Mouse (Mus musculus) heart, embryonic 12.5 days (tissue): ENCODE results near the gene P2ry14. TPM values are rescaled to one million over a fixed set of nuclear protein-coding genes. Genes with fewer than 3 reads are reported as not detected.
"Not testable (repeated sequence)": the region's sequence is repeated elsewhere in the genome, so short reads cannot be mapped to it uniquely, and the experiment has no call there.

Source experiments
- ATAC-seq: fragments of 200-750 bp; cut with Nextera tagmentation; 2 replicates; pipeline ENCODE4 v1.8.0; 2017; ENCODE audit warnings: moderate TSS enrichment, moderate library complexity; ENCODE audit not compliant: insufficient number of reproducible peaks, low FRiP score
- H3K27ac ChIP-seq: fragments of 300-500 bp; sonication (generic); 2 replicates; pipeline ENCODE4 v1.5.1; 2016; ENCODE audit warnings: mild to moderate bottlenecking, moderate library complexity; ENCODE audit not compliant: poor library complexity, severe bottlenecking
- H3K27me3 ChIP-seq: fragments of 300-500 bp; sonication (generic); replicated peaks from 2 replicates; pipeline ENCODE4 v1.6.1; 2016; ENCODE audit warnings: mild to moderate bottlenecking, moderate library complexity
- H3K36me3 ChIP-seq: fragments of 300-500 bp; sonication (generic); 2 replicates; pipeline ENCODE4 v1.6.1; 2016; ENCODE audit warnings: mild to moderate bottlenecking, moderate library complexity
- H3K4me1 ChIP-seq: fragments of 300-500 bp; sonication (generic); replicated peaks from 2 replicates; pipeline ENCODE4 v1.6.1; 2016; ENCODE audit warnings: mild to moderate bottlenecking
- H3K4me2 ChIP-seq: fragments of 300-500 bp; sonication (generic); 2 replicates; pipeline ENCODE4 v1.6.1; 2016; ENCODE audit warnings: mild to moderate bottlenecking, moderate library complexity
- H3K4me3 ChIP-seq: fragments of 300-500 bp; sonication (generic); 2 replicates; pipeline ENCODE4 v1.5.1; 2016; ENCODE audit warnings: mild to moderate bottlenecking
- H3K9ac ChIP-seq: fragments of 300-500 bp; sonication (generic); 2 replicates; pipeline ENCODE4 v1.6.1; 2016; ENCODE audit warnings: mild to moderate bottlenecking, moderate library complexity
- H3K9me3 ChIP-seq: fragments of 300-500 bp; sonication (generic); replicated peaks from 2 replicates; pipeline ENCODE4 v1.6.1; 2016; ENCODE audit warnings: mild to moderate bottlenecking, moderate library complexity
- WGBS: fragments of 180-500 bp; shearing (Covaris S2); methylation state at CpG from one replicate; pipeline ENCODE4 v1.1.7; 2016; 5-methylcytosine and 5-hydroxymethylcytosine counted together
- polyA plus RNA-seq: library from polyadenylated mRNA; unstranded; fragments of >200 nt; fragmentation: Nextera tagmentation; extraction: Ambion mirVana; gene quantifications from 2 replicates; pipeline ENCODE4 v1.2.1, GENCODE M21; 2016

The P2ry14 gene
- polyA plus RNA-seq, 1 experiment from 2014 or later, result 1.1 TPM

DNA sequence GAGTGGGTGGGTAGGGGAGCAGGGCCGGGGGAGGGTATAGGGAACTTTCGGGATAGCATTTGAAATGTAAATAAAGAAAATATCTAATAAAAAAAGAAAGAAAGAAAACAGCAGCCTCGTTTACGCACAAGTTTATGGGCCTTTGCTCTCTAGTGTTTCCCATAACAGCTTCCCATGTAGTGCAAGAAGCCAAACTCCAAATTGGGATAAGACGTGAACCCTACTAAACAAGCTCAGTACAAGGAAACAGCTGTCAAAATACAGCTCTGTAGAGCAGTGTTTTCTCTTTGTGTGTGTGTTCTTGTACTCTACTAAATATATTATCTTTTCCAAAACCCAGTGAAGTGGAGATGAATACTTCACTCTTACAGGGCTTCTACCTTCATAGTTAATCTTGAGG, 8.2 kb downstream of the P2ry14 start:
- Histone ChIP-seq H3K4me2 (no peak overlapping the region), H3K27ac (no peak overlapping the region), H3K9me3 (no peaks in the 10 kb centered on the region), H3K9ac (no peak overlapping the region), H3K36me3 (no peaks in the 10 kb centered on the region), H3K4me3 (no peak overlapping the region), H3K4me1 (peaks cover 18% of the 10 kb centered on the region), H3K27me3 (no peaks in the 10 kb centered on the region)
- ATAC-seq, result no peak
- 62% methylated on average over 5 of the region's 5 CpGs for WGBS

DNA sequence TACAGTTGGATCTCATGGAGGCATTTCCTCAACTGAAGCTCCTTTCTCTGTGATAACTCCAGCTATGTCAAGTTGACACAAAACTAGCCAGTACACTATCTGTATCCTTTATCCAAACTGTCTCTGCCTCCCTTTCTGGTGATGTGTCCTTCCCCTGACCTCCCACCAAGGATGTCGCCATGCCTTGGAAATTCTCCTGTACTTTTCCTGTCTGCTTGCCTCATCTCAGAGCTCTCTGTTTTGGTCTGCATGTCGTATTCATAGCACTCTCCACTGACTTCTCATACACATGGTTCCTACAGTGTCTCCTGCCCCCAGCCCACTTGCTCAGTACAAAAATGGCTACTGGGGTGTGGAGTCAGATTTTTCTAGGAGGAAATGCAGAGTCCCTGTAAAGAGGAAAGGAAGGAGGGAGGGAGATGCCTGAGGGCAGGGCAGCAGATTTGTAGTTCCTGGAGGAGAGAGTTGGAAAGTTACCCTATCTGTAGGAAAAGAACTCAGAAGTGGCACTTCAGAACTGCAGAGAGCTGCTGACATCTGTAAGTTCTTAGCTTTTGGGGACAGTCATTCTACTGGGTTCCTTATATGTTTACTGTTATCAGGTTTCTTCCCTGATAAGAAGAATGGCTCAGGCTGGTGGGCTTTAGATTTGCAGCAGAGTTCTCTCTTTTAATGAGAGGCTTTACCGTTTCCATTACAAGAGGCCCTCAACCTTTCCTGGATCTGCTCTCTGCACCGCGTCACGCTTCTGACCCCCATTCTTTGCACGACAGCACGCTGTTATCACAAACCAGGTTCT, 11.7 kb downstream of the P2ry14 start:
- no peak for ATAC-seq
- H3K27ac ChIP-seq, result peak overlapping the region; percentile 67; the same call in 1 of the 2 replicates
- H3K4me2 ChIP-seq, result peak overlapping the region; percentile 15

DNA sequence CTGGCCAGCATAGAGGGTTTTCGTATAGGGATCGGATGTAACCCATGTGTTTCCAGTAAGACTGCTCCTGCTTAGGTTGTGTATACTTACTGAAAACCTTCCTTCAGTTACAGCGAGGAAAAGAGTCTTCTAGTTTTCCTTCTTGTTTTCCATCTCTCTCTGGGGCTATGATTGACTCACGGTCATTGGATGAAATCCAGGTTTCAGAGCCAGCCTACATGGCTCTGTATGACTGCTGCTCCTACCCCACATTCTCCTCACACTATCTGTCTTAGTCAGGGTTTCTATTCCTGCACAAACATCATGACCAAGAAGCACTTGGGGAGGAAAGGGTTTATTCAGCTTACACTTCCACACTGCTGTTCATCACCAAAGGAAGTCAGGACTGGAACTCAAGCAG, 12.5 kb downstream of the P2ry14 start:
- 78% methylated on average over 4 of the region's 4 CpGs for WGBS
- H3K27me3 ChIP-seq, ATAC-seq, H3K4me2 ChIP-seq, H3K4me3 ChIP-seq, H3K9ac ChIP-seq, H3K9me3 ChIP-seq, H3K36me3 ChIP-seq: not testable (repeated sequence)
- Histone ChIP-seq H3K27ac (peak overlapping the region; percentile 33; the same call in 1 of the 2 replicates), H3K4me1 (peaks cover 23% of the 10 kb centered on the region)

More for the DNA sequence above, 11.7 kb downstream of the P2ry14 start:
- 10% methylated on average over 8 of the region's 8 CpGs for WGBS
- H3K27me3 ChIP-seq, result no peaks in the 10 kb centered on the region
- H3K9ac ChIP-seq, result no peak overlapping the region
- no peaks in the 10 kb centered on the region for H3K9me3 ChIP-seq
- peaks cover 23% of the 10 kb centered on the region for H3K4me1 ChIP-seq
- H3K36me3 ChIP-seq, result no peaks in the 10 kb centered on the region
- H3K4me3 ChIP-seq, result no peak overlapping the region

DNA sequence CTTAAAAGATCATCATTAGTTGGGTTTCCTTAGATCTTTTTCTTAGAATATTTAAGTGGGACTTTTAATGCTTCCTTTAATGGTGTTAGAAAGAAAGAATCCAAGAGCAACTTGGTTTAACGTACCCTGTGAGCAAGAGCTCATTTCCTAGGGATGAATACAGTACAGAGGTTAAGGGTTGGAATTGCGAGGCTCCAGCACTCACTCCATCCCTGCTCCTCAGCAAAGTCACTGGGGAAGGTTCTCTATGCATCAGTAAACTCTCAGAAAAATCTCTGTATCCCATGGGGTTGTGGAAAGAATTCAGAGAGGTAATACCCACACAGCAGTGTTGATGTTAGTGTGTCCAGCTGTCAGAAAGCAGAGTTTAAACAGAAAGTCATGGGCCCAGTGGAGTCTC, 13.3 kb downstream of the P2ry14 start:
- WGBS, result 89% methylated on average over 2 of the region's 2 CpGs
- no peak for ATAC-seq

DNA sequence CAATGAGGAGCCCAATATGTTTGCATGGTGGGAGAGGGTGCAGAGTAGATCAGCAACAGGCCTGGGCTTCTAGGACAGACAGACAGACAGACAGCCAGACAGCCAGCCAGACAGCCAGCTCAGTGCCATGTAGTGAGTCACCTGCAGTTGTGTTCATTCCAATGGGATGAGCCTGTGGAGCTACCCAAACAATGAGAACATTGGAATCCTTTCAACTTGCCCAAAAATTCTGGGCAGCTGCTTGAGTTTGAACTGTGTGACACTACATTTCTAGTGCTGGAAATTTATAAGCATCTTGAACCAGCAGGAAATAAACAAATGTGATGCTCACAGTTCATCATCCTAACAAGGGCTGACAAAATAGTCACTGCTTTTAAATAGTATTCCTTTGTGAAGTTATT, 13.8 kb downstream of the P2ry14 start:
- Histone ChIP-seq H3K27ac (no peak overlapping the region), H3K9ac (no peak overlapping the region), H3K9me3 (no peaks in the 10 kb centered on the region), H3K36me3 (no peaks in the 10 kb centered on the region), H3K27me3 (no peaks in the 10 kb centered on the region), H3K4me1 (peaks cover 23% of the 10 kb centered on the region), H3K4me3 (no peak overlapping the region), H3K4me2 (no peak overlapping the region)
- no peak for ATAC-seq

More for the DNA sequence above, 13.3 kb downstream of the P2ry14 start:
- no peak overlapping the region for H3K4me2 ChIP-seq
- H3K9me3 ChIP-seq, result no peaks in the 10 kb centered on the region
- no peak overlapping the region for H3K27ac ChIP-seq
- H3K4me1 ChIP-seq, result peaks cover 23% of the 10 kb centered on the region
- H3K4me3 ChIP-seq, result no peak overlapping the region
- H3K9ac ChIP-seq, result no peak overlapping the region
- no peaks in the 10 kb centered on the region for H3K36me3 ChIP-seq
- H3K27me3 ChIP-seq, result no peaks in the 10 kb centered on the region

DNA sequence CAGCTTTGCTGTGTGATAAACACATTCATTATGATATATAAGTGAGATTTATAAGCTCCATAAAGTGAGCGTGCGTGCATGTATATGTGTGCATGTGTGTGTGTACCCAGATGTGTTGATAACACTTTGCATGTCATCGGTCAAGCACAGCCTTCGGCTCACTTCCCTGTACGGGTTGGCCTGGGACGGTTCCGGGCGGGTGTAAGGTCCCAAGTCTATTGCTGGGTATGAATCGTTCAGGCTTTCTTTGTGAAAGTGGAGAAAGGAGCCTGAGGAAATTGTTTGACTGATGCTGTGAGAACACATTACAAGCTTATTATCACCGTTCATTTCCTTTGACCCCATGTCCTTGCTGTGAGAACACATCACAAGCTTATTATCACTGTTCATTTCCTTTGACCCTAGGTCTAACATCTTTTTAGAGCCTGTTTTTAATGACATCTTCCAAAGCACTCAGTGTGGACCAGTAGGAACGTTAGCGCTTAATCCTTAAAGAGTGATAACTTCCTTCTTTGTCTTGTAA, 14.4 kb downstream of the P2ry14 start:
- H3K27me3 ChIP-seq, result no peaks in the 10 kb centered on the region
- peaks cover 23% of the 10 kb centered on the region for H3K4me1 ChIP-seq
- peak; percentile 48; the same call in 1 of the 2 replicates for ATAC-seq
- no peak overlapping the region for H3K4me2 ChIP-seq
- no peak overlapping the region for H3K9ac ChIP-seq
- H3K27ac ChIP-seq, result no peak overlapping the region
- H3K9me3 ChIP-seq, result no peaks in the 10 kb centered on the region
- 65% methylated on average over 12 of the region's 12 CpGs for WGBS
- no peak overlapping the region for H3K4me3 ChIP-seq
- H3K36me3 ChIP-seq, result no peaks in the 10 kb centered on the region

DNA sequence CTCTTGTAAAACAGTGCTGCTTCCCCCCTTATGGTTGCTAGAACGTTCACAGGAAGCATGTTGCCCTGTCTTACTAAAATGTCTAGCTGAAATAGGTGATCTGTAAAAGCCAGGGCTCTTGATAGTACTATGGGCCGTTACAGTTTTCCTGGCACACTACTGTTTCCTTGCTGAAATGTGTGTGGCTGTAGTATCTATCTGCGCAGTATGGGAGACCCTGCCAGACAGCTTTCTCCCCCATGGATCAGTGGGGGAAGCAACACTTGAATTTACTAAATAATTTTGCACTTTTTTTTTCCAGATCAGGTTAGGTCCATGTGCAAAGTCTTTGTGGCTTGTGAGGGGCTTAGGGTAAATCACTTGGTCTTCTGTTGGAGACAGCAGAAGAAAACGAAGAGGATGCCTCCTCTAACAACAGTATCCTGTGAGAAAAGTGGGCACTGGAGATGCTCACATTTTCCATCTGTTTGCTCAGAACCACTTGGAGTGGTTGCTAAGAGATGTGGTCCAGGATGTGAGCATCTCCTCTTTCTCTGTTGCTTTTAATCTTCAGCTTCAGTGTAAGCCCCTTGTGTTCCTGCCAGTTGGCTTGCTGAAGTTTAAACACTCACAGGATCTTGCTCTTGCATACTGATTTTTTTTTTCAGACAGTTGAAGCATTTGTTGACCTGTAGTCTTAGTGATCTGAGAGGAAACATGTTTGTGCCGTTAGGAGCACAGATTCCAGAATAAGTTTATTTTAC, 17.3 kb downstream of the P2ry14 start:
- 74% methylated on average over 5 of the region's 5 CpGs for WGBS
- H3K4me1 ChIP-seq, result peaks cover 19% of the 10 kb centered on the region
- ATAC-seq, result no peak
- H3K27me3 ChIP-seq, result no peaks in the 10 kb centered on the region
- H3K9ac ChIP-seq, result no peak overlapping the region
- no peak overlapping the region for H3K4me3 ChIP-seq
- no peak overlapping the region for H3K27ac ChIP-seq
- no peak overlapping the region for H3K4me2 ChIP-seq
- no peaks in the 10 kb centered on the region for H3K9me3 ChIP-seq
- no peaks in the 10 kb centered on the region for H3K36me3 ChIP-seq

DNA sequence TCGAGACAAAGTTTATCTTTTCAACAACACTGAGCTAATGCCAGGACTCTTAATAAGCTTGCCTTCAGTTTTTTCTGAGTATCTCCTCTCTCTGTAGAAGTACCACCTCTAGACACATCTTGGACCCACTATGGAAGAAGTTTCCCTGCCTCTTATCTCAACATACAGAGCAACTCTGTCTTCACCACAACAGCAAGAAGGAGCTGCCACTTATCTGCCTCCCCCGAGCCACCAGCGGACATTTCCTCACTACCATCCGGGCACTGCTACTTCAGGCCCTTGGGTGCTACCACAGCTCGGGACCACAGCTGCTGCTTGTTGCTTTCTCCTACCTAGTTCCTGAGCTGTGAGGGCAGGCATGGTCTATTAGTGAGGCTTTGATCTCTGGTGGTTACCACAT, 20.2 kb downstream of the P2ry14 start:
- no peak overlapping the region for H3K27ac ChIP-seq
- WGBS, result 29% methylated on average over 5 of the region's 5 CpGs
- H3K4me2 ChIP-seq, result no peak overlapping the region
- no peak overlapping the region for H3K4me3 ChIP-seq
- H3K9ac ChIP-seq, result no peak overlapping the region
- no peaks in the 10 kb centered on the region for H3K27me3 ChIP-seq
- H3K36me3 ChIP-seq, result no peaks in the 10 kb centered on the region
- H3K9me3 ChIP-seq, result no peaks in the 10 kb centered on the region
- ATAC-seq, result no peak
- H3K4me1 ChIP-seq, result peaks cover 15% of the 10 kb centered on the region

DNA sequence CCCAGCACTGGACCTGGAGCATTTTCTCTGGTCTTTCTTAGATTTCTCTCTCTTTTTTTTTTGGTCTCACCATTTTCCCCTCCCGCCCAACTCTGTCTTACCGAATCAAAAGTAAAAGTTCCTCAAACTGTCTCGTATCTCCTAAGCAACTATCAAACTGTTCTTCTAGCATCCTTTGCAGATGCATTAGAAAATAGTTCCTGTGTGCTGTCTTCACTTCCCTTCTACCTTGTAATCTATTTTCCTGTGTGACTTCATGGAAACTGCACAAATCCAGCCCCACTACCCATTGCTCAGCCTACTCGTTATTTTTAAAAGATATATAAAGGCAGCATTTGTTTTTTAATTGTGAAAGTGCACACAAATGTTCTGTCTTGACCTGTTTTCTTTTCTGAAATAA, 21.5 kb downstream of the P2ry14 start:
- H3K4me3 ChIP-seq, result no peak overlapping the region
- no peak overlapping the region for H3K4me2 ChIP-seq
- no peaks in the 10 kb centered on the region for H3K36me3 ChIP-seq
- 69% methylated on average over 4 of the region's 4 CpGs for WGBS
- H3K9ac ChIP-seq, result no peak overlapping the region
- H3K27ac ChIP-seq, result no peak overlapping the region
- H3K4me1 ChIP-seq, result peaks cover 15% of the 10 kb centered on the region
- no peaks in the 10 kb centered on the region for H3K27me3 ChIP-seq
- H3K9me3 ChIP-seq, result no peaks in the 10 kb centered on the region
- ATAC-seq, result no peak

DNA sequence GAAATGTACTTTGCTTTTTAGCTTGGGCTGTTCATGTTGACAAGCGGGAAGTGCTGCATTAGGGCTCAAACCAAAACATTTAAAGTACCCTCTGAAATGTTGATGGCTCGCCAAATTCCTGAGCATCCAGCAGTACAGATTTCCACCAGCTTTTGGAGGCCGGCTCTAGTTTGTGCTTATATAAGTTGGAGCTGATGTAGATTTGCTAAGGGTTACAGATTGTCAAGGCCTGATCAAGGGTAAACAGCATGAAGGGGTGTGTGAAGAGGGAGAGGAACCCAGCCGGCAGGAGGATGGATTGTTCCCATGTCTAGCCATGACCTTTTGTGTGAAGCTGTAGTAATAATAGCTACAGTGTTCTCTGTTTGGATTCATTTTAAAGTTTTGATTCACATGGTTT, 22.3 kb downstream of the P2ry14 start:
- Histone ChIP-seq H3K9ac (no peak overlapping the region), H3K27ac (no peak overlapping the region), H3K4me3 (no peak overlapping the region), H3K4me1 (peaks cover 16% of the 10 kb centered on the region), H3K27me3 (no peaks in the 10 kb centered on the region), H3K4me2 (no peak overlapping the region), H3K36me3 (no peaks in the 10 kb centered on the region), H3K9me3 (no peaks in the 10 kb centered on the region)
- no peak for ATAC-seq
- 51% methylated on average over 4 of the region's 4 CpGs for WGBS

DNA sequence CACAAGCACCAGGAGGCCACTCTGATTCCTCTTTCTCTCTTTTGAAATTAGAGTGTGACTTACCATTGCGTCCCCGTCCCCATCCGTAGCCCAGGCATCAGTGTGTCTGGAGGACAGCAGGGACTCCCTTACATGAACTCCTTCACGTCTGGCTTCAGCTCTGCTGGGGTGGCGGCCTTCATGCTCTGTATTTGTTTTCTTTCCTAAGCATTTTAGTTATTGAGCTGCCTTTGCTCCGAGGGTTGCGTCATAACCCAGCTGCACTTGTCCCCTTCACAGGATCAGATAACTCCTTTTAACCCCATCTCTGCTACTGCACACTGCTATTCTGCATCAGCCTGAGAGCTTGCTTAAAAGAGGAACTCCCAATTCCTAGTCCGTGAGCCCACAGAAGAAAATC, 23.0 kb downstream of the P2ry14 start:
- no peak for ATAC-seq
- peaks cover 23% of the 10 kb centered on the region for H3K4me1 ChIP-seq
- 57% methylated on average over 8 of the region's 8 CpGs for WGBS
- H3K27me3 ChIP-seq, result no peaks in the 10 kb centered on the region
- no peak overlapping the region for H3K4me2 ChIP-seq
- H3K4me3 ChIP-seq, result no peak overlapping the region
- H3K9ac ChIP-seq, result no peak overlapping the region
- H3K27ac ChIP-seq, result no peak overlapping the region
- H3K36me3 ChIP-seq, result no peaks in the 10 kb centered on the region
- no peaks in the 10 kb centered on the region for H3K9me3 ChIP-seq
